Mouse (Mus musculus) A20 (cell line): ENCODE data around the gene Lrrc75a.

ENCODE experiments used
- DNase-seq: peaks from one replicate; pipeline ENCODE4 v3.0.0-alpha.2; 2011; ENCODE audit warnings: low read depth, low spot score

Gene Lrrc75a

DNA sequence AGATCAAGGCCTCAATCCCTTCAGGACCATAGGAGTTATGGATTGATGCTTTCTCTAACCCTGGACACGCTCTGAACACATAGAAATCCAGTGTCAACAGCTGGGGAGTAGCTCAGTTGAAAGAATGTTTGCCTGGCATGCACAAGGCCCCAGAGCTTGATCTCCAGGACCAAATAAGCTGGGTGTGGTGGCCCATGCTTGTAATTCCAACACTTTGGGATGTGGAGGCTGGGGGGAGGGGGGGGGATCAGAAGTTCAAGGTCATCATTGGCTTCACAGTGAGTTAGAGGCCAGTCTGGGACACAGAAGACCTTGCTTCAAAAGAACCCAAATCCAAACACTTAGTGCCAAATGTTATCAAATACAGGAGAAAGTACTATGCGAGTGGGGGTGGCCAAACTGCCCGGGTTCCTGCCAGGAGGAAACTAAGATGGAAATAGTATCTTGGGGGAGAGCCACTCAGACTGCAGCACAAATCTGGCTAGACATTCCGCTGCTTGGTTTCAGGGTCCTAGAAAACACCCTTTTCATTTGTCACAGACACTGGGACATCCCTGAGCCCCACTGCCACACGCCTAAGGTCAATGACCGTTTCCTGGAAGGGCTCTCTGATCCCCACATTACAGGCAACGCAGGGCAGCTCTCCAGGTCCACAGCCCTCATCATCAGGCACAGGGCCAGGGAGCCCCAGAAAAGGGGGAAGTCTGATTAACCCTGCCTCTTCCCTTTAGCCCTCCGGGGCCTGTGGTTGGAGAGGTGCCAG lies 2.4 kb downstream of the Lrrc75a start:
- DNase-seq = no peak

DNA sequence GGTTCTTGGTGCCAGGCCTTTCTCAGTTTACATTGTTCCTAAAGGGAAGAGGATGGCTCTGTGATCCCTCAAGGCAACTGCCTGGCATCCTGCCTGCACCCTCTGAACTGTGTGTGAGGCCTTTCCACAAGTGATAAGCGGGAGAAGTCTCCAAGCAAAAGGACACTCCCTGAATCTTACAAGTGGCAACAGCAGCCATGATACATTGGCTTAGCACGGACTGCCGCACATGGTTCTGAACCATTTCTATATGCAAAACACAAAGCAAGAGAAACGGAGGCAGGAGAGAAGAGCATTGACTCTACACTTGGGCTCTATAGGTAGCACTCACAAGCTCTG lies 3.0 kb downstream of the Lrrc75a start:
- DNase-seq = no peak

GRCm38 (mm10) chr11:62644602-62645336 lies 3.6 kb downstream of the Lrrc75a start:
- DNase-seq = no peak

- DNase-seq = no peak
Measured at GRCm38 (mm10) chr11:62643681-62644363, 4.5 kb downstream of the Lrrc75a start.

- peak; percentile 54 for DNase-seq
Measured at GRCm38 (mm10) chr11:62643011-62643631, 5.2 kb downstream of the Lrrc75a start.

- no peak for DNase-seq
Measured at GRCm38 (mm10) chr11:62642023-62642844, 6.1 kb downstream of the Lrrc75a start.

DNA sequence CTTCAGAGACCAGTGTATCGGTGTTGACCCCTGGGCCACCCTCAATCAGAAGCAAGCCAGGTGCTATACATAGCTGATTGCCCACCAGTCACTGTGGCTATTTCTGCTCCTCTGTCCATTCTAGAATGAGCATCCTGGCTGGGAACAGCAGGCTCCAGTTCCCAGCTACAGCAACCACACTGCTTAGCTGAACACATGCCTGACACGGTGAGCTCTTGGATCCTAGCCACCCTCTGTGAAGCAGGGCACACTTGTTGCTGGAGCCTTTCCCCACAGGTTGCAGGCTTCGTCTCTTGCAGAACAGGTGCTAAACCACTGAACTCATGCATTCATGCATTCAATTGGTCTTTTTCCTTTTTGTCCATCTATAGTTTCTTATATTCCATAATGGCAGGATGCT lies 7.9 kb downstream of the Lrrc75a start:
- DNase-seq = no peak

DNA sequence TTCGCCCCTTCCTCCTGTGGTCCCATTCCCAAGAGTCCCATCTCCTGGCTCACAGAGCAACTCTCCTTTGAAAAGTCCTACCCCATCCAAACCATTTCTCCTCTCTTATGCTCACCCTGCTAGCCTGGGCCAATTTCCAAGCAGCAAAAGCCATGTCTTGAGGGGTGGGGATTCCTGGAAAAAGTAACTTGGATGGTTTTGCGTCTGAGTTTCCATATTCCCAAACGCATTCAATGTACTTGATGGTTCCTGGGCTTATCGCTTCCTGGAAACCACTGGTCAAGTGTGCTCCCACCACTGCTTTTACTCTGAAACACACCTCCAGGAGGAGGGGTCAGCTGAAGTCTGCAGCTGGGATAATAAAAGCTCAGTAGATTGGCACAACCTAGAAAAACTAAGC lies 9.9 kb downstream of the Lrrc75a start:
- no peak for DNase-seq

- no peak for DNase-seq
Measured at GRCm38 (mm10) chr11:62637806-62638205, 10.5 kb downstream of the Lrrc75a start.

- no peak for DNase-seq
Measured at GRCm38 (mm10) chr11:62637401-62637800, 10.9 kb downstream of the Lrrc75a start.

DNA sequence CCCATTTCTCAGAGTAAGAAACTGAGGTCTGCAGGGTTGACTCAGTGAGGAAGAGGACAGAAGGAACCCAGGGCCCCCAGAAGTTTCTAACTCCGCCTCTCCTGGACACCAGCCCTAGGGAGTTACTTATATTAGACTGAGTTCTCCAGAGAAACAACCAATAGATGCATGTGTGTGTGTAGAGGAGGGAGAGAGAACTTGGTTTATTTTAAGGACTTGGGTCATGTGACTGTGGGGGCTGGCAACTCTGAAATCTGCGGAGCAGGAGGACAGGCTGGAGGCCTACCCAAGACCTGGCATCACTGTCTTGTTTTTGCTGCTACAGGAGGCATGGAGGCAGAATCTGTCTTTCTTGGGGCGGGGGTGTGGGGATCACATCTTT lies 11.5 kb downstream of the Lrrc75a start:
- no peak for DNase-seq

DNA sequence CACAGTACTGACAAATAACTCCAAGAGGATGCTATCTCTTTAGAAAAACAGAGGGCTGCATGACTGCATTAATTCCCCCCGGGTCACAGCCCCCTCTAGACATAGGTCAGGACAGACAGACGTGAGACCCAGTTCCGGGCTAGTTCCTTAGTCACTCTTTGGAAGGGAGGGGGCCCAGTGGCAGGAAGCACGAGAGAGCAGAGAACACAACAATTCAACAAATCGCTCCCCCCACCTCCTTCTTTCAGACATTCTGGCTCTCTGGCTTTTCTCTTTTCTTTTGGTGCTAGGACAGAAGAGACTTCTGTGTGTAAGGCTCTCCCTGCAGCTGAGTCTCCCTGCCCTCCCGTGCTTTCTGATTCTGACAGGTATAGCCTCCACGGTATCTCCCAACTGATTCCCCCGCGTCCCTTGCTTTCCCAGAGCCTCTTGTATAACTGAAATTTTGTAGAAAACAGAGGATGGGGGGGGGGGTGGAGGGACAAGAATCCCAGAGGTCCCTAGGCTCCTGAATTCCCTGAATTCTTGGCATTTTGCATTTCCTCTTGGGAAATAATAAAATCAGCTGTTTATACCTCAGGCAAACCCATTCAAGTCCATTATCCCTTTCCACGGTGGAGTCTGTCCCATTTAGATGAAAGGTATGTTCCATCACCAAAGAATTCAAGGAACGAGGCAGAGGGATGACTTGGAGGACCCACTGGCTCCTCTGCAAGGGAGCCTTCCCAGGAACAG lies 12.1 kb downstream of the Lrrc75a start:
- DNase-seq = no peak

GRCm38 (mm10) chr11:62635406-62635805 lies 12.9 kb downstream of the Lrrc75a start:
- no peak for DNase-seq

DNA sequence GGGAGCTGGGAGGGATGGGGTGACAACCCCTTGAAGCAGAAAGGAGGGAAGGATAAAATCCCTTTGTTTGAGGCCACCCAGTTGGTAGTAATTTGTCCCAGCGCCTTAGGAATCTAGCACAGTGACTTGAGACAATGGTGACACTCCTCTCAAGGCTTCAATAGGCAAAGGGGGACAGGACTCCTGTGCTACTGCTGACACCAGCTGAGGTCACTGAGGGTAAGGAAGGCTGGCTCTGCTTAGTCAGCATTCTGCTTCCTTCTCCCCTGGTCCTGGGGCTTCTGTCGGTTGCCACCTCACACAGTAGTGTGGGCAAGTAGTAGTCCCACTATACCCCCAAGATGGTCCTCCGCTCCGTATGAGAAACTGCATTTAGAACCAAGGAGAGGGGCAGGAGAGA lies 17.2 kb downstream of the Lrrc75a start:
- DNase-seq = no peak

GRCm38 (mm10) chr11:62630225-62630821 lies 18.0 kb downstream of the Lrrc75a start:
- DNase-seq = no peak

GRCm38 (mm10) chr11:62629352-62630224 lies 18.7 kb downstream of the Lrrc75a start:
- peak; percentile 25 for DNase-seq

DNA sequence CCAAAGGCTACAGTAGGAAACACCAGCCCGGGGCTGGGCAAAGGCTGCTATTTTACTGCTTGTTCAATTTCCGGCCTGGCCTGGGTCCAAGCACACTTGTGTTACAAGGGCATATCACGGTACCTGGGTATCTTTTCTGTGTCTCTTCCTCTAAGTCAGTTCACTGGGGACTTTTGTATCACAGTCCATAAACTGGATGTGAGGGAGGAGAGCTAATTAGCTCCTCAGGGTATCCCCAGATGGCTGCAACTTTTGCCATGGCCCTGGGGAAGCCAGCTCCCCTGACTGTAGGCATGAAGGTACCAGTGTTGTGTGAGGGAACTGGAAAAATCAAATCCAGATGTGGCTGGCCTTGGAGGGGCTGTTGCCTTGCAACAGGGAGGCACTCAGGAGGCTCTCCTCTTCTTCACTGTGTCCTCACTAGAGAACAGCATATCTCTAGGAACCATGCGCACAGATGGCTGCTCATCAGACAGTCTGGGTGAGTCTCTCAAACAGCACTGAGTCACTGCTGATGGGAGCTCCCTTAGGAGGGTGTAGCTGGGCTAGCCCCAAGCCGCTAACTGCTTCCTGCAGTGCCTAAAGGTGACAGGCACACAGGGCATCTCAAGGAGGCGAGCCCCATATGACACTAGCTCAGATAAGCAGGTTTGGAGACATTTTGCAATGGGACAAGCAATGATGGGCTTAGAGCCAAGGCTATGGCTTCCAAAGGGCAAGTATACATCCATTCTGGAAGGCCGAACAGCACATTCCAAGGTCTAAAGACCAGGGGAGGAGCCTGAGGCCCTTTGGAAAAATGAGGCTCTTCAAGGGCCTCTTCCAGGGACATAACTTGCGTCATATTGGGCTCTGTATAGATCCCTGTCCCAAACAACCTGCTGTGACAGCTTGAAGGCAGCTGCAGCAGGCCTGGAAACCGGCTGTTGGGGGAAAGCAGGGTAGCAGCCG lies 23.7 kb downstream of the Lrrc75a start:
- no peak for DNase-seq

- no peak for DNase-seq
Measured at GRCm38 (mm10) chr11:62622850-62623249, 25.5 kb downstream of the Lrrc75a start.
